Mouse (Mus musculus) cerebellum, postnatal 36 days (tissue): Measurements from ENCODE around the gene Etnk1.
A peak's percentile ranks its signal among the peaks of the same experiment; 100 is the strongest.

ENCODE experiments used
- DNase-seq, 2 experiments: peaks; one replicate each; pipeline ENCODE4 v3.0.0; 2021 to 2022; ENCODE audit warnings: mixed read lengths in 2 of 2

Gene Etnk1

DNA sequence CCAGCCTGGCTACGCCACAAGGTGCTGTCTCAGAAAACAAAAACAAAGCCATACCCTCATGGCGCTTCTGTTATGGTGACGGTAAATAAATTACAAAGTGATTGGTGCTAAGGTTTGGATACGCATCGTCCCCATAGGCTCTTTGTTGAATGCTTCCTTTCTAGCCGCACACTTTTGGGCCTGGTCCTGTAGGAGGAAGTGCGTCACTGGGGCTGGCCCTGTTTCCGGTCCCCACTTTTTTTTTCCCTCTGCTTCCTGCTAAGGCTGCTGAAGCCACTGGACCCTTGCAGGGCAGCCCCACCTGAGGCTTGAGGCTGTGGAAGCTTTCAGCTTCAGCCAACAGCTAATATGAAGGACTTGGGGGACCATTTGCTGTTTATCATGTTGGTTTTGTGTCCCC lies 54.2 kb downstream of the Etnk1 start:
- no peak for DNase-seq

DNA sequence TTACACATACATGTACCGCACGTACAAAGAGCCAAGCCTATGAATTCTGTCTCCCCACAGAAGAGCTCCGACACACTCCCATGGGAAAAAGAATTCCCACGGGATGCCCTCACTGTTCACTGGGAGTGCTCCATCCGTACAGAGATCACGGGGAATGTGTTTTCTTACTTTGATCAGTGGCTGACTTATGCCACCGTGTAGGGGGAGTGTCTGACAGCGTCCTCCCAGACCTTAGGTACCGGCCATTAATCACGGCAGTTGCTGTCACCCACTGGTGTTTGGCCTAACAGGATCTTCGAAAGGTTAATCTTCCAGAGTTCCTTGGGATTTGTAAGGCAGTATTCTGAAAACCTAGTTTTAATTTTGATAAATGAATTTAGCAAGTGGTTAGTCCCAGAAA lies 57.0 kb downstream of the Etnk1 start:
- DNase-seq: no peak

DNA sequence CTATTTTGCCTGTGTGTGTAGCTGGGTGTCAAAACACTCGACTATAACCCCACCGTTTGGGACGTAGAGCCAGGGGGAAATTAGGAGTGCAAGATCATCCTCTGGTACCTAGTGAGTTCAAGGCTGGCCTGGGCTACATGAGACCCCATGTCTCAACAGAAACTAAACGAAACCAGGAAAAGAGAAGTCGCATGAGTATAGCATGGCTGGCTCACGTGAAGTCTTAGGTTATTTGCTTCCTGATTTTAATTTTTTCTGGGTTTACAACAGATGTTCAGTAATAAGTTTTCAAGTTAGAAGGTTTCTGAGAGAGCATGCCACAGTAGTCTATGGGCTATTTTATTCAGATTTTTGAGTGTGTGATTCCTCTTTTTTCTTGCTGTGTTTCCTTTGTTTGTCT lies 57.9 kb downstream of the Etnk1 start:
- DNase-seq: no peak

- no peak for DNase-seq
Measured at GRCm38 (mm10) chr6:143228696-143229095, 61.7 kb downstream of the Etnk1 start.

DNA sequence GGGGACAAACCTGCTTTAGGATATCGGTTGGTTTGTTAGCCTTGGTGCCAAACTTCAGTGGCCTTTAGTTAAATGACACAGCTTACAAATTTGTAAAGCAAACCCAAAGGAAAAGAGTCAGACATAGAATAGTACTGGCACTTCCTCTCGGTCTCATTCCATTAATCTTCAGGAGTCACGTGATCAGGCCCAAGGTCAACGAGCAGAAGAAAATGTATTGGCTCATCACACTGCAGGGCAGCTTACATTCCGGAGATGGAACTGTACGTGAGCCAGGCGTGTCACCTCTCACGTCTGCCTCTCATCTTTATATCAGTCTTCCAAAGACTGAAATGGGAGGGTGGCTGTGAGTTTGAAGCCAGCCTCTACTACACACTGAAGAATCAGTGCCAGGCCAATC lies 62.9 kb downstream of the Etnk1 start:
- no peak for DNase-seq

- DNase-seq: no peak
Measured at GRCm38 (mm10) chr6:143230888-143231287, 63.9 kb downstream of the Etnk1 start.

DNA sequence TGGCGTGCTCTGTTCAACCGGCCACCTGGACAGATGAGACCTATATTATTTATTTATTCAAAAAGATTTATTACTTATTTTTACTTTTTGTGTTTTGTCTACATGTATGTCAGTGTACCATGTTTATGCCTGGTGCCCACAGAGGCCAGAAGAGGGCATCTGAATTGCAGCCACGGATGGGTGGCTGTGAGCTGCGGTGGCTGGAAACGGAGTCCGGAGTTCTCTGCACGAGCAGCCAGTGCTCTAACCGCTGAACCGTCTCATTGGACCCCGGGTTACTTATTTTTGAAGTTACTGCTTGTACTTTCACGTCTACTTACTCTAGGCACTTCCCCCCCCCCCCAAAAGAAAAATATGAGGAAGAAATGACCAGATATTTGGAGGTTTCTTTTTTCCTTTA lies 65.7 kb downstream of the Etnk1 start:
- no peak for DNase-seq

DNA sequence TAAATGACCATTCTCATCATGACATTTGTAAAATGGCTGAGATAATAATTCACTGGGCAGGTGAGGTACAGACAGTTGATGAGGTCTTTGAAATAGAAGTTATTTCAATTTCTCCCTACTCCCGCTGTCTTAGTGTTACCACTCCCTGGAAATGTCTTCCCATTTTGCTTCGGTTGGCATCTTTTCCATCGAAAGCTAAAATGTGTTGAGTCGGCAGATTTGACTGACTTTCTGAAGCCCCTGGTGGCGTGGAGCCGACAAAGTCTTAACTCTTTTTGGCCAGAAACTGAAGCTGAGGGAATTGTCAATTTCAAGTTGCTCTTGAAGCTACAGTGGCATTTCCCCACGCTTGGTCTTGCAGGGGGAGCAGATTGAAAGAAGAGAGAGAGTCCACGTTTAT lies 67.8 kb downstream of the Etnk1 start:
- DNase-seq: no peak

GRCm38 (mm10) chr6:143239362-143240074 lies 72.5 kb downstream of the Etnk1 start:
- no peak for DNase-seq

DNA sequence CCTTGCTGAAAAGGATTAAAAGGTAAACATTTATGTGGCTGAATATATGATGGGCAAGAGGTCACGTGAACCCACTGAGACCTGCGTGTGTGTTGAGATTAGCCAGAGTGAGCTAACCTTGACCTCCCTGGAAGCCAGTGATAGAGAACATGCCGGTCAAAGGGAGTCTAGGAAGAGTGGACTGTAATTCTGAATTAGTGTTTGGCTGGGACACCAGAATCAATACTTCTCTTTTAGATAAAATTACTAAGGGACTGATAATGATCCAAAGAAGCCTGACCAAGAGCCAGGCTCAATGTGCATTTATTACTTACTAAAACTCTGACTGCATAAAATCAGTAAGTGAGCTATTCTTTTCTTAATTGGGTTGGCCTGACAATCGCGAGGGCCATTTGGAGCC lies 76.2 kb downstream of the Etnk1 start:
- DNase-seq: no peak

- DNase-seq: peak; percentile 49 to 53
Measured at GRCm38 (mm10) chr6:143257921-143258320, 90.9 kb downstream of the Etnk1 start.

- peak; percentile 13 to 32 for DNase-seq
Measured at GRCm38 (mm10) chr6:143259169-143259629, 92.2 kb downstream of the Etnk1 start.

DNA sequence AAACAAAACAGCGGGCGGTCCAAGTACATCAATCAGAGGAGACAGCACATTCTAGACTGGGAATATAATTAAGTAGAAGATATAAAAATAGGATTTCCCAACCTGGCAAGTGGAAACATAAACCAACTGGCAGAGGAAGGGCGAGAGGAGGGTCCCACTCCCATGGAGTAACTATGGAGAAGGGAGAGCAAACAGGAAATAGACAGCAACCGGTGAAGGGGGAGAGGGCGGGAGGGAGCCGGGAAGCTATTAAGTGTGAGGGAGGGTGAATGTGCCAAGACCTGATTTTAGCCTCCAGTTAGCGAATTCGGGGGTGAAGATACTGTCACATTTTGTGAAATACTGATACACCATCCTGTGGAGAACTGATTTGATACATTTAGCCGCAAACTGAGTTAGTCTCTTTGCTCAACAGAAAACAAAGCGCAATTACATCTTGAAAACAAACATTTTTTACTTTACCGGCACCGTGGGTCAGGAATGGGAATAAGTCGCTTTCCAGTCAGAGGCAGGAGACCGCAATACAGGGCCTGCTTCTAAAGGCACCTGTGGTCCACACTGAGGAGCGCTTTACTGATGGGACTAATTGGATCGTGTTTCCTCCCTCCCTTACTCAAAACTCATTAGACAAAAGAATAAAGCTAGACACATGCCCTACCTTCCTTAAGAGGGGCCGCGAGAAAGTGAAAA lies 93.0 kb downstream of the Etnk1 start:
- no peak for DNase-seq

- DNase-seq: no peak
Measured at GRCm38 (mm10) chr6:143260560-143261288, 93.7 kb downstream of the Etnk1 start.

DNA sequence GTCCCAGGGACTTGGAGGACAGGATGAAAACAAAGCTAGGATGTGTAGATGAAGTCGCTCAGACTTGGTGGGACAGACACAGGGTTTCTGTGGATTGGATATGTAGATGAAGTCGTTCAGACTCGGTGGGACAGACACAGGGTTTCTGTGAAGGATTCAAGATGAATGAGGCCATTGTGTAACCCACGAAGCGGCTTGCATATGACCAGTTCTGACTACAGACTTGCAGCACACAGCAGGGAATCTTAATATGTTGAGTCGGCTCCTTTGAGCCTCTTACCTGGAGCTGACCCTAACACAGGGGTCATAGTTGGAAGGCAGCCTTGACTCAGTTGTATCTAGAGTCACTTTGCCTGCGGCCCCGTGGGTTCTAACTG lies 94.3 kb downstream of the Etnk1 start:
- DNase-seq: no peak

DNA sequence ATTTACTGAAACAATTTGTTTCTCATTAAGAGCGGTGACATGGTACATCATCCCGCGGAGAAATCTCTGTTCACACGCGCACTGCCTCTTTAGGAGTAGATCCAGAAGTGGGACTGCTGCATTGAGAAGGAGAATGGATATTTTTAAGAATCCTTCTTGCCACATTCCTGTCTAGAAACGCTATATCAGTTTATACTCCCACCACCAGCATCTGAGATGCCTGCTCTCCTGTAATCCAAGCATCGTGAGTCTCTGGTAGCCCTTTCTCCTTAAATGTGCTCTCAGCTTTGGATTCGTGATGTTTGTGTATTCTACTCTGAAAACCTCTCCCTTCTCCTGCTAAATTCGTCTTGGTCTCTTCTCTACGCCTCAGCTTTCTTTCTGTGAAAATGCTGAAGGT lies 98.5 kb downstream of the Etnk1 start:
- no peak for DNase-seq

- no peak for DNase-seq
Measured at GRCm38 (mm10) chr6:143279222-143279621, 112.2 kb downstream of the Etnk1 start.
